Mouse (Mus musculus) kidney, postnatal 14 days (tissue): ENCODE results near the gene Six2.

Experiments used
- DNase-seq: peaks from one replicate; pipeline ENCODE4 v3.0.0; 2022; ENCODE audit warnings: mixed read lengths

Six2 gene

GRCm38 (mm10) chr17:85645718-85646665, 42.1 kb downstream of the Six2 start:
- peak; percentile 57 for DNase-seq

- DNase-seq = no peak
Observed at GRCm38 (mm10) chr17:85645312-85645711, 42.8 kb downstream of the Six2 start.

DNA sequence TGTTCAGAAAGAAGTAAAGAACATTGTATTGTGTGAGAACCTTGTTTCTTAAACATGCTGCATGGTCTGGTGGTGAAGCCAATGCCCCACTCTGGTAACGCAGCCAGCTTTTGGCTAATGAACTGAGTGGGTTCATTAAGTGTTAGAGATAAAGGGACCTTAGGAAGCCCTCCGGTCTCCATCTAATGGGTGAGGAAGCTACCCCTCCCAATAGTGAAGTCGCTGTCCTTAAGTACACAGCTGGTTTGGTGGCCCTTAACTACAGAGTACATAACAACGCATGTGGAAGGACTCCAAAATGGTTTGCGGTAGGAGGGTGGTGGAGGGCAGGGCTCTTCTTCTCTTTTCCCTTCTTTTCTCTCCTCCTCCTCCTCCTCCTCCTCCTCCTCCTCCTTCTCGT, 50.2 kb downstream of the Six2 start:
- no peak for DNase-seq
